Mouse (Mus musculus): ENCODE data around the gene Ttc4.

DNA sequence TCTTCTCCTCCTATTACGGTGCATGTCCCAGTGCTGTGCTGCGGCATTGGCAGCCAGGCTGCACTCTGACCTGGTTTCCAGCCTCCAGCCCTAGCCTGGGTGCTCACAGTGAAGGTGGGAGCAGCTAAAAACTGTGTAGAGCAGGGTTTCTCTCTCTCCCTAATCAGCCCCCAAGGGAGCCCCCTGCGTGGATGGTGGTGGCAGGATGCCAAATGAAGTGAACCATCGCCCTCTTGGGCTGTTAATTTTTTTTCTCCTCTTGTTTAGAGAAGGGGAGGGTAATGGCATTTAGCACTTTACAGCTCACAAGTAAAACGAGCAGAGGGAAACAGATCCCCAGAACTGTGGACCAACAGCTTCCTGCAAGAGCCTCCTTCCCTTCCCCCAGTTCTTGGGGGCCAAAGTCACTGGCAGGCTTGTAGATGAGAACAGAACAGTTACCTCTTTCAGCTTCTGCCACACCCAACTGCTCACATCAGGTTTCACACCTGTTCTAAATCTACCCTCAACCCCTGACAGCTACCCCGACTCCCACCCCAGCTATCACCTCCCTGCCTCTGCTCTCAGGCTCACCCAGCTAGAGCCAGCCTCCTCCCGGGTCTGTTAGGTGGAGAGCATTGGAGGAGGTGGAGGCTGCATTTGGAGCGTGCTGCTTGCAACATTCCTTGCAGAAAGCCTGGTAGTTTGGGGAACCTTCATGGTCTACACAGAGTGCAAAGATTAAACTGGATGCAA is 35.1 kb downstream of the Ttc4 start:
- TF ChIP-seq CTCF (IDR thresholded peaks at IDR 0.05; ENCODE audit: control insufficient read depth, insufficient read depth, insufficient replicate concordance, low read depth, low read length) (no peak), POLR2A (IDR thresholded peaks at IDR 0.05; ENCODE audit: control insufficient read depth, low read depth, low read length) (no peak)
